Mouse (Mus musculus) adrenal gland, postnatal 14 days (tissue): ENCODE data around the gene Garnl3. TPM values are rescaled to one million over a fixed set of nuclear protein-coding genes. Genes with fewer than 3 reads are reported as not detected.
A peak's percentile ranks its signal among the peaks of the same experiment; 100 is the strongest.

Experiments used
- DNase-seq: peaks from one replicate; pipeline ENCODE4 v3.0.0; 2021; ENCODE audit warnings: mixed read lengths
- long read RNA-seq, 2 experiments: library from polyadenylated mRNA; stranded (forward); transcript quantifications; one replicate each; pipeline ENCODE4 v2.0.0; 2021
- total RNA-seq: library from RNA; stranded (reverse); gene quantifications from 2 replicates; pipeline ENCODE4 v1.2.3, GENCODE M21; 2021

The Garnl3 gene
- total RNA-seq, result 15.1 and 20.9 TPM in 2 replicates
- long read RNA-seq, experiment 1, partial matches to known transcripts, result 2 of 14 reads
- long read RNA-seq, experiment 1, other reads (novel, unspliced or antisense), result 12 of 14 reads
- long read RNA-seq, experiment 2, partial matches to known transcripts, result 3 of 20 reads
- long read RNA-seq, experiment 2, other reads (novel, unspliced or antisense), result 17 of 20 reads

- DNase-seq, result peak; percentile 81
These were observed at the start of gene Garnl3 for GRCm38 (mm10) chr2:33131500-33132092. Gene Garnl3, minus strand, starts transcription at chr2:33131654.

DNA sequence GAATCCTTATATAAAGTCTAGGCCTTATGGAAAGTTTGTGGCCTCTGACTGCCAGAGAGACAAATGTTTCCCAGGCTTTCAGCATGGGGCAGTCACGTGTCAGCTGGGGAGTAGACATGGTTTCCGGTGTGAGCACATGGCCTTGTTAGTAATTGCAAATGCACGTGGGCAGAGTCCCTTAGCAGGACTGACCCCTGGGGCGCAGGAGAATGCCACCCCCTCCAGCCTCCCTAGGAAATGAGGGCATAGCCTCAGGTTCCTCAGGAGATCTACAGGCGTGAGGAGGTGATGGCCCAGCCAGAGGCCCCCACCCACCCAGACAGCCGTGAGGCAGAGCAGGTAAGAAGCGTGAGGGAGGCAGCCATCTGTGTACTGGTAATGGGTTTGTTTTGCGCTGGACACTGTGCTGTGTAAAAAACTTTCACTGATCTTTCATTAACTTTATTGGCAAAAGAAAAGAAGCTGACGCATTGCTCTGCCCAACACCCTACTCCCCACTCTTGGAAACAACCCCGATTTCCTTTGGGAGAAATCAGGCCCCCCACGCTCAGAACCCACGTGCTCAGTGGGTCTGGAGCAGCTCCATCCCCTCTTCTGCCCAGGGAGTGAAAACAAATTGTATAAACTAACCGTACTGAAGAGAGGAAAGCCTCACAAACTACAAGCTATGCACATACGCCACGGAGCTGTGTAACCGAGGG, 48.6 kb upstream of the Garnl3 start:
- DNase-seq, result peak; percentile 64

GRCm38 (mm10) chr2:33179171-33179929, 47.9 kb upstream of the Garnl3 start:
- DNase-seq, result no peak

DNA sequence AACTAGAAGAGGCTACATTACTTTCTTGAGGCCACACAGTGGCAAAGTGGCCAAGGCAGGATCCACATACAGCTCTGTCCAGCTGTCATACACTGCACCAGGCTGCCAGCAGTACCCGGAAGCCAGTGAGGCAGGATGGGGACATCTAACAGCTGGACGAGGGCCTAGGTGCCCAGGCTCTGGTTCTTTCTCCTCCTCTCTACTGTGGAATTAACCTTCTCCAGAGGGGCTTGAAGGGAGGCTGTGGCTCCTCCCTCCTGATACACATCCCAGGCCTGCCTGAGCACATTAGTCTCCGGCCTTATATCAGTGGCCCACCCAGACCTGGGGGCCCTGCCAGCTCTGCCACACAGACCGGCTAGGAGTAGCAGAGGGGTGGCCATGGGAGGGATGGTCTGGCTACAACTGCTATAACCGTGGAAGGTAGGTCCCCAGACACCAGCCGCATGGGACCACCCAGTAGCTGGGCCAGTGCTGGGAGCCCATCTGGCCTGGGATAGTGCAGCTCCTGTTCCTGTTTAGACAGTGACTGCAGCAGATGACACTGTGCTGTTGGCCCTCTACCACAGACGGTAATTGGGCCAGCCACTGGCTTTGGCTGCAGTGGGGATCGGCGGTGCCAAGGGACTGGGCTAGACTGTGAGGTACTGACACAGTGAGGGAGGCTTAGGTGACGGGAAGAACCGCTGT, 46.9 kb upstream of the Garnl3 start:
- no peak for DNase-seq

GRCm38 (mm10) chr2:33177443-33178242, 46.2 kb upstream of the Garnl3 start:
- DNase-seq, result peak; percentile 42

DNA sequence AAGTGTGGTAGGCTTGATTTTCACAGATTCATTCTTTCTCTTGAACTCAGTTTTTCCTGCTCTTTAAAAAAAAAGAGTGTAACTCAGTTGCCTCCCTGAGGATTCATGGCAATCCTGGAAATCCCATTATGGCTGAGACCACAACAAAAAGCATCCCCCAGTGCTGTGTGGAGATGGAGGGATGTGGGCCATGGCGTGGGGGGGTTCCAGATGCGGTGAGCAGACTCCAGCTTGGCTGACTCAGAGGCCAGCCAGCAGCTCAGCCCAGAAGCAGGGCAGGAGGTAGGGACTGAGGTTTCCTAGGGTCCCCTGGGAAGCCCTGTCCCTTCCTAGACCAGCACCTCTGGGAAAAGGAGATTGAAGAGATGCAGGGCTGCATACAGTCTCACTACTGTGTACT, 45.5 kb upstream of the Garnl3 start:
- no peak for DNase-seq

- no peak for DNase-seq
These were observed 45.1 kb upstream of the Garnl3 start for GRCm38 (mm10) chr2:33176516-33176915.

GRCm38 (mm10) chr2:33173686-33174085, 42.2 kb upstream of the Garnl3 start:
- no peak for DNase-seq

- DNase-seq, result peak; percentile 54
These were observed 41.7 kb upstream of the Garnl3 start for GRCm38 (mm10) chr2:33173126-33173525.

DNA sequence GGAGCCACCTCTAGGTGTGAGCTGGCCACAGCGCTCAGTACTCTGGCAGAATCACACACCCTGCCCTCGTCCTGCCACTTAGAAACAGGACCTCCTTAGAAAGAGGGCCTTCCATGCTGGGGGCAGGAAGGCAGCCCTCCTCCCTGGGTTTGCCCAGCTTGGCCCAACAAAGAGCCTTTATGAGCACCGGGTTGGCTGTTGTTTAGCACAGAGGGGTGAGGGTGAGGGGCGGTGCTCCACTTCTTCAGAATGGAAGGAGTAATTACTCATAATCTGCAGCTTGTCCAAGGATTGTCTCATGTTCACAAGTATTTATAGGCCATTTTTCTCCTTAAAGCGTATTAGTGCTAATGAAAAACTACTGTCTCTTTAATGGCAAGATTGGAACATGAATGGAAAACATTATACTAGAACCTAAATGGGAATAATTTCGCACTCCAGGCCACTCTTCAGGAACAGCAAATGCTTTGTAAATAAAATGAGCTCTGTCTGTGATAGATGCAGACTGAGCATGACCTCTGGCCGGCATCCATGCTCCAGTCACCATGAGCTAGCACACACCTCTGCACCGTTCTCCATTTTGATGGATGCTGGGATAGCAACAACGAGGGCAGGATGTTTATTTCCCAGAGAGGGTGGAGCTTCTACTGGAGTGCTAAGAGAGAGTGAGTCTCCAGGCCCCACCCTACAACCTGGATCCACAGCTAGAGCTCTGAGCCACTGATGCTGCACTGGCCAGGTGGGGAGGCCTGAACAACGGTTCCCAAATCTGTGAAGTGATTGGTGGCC, 39.5 kb upstream of the Garnl3 start:
- no peak for DNase-seq

GRCm38 (mm10) chr2:33169445-33169844, 38.0 kb upstream of the Garnl3 start:
- no peak for DNase-seq

DNA sequence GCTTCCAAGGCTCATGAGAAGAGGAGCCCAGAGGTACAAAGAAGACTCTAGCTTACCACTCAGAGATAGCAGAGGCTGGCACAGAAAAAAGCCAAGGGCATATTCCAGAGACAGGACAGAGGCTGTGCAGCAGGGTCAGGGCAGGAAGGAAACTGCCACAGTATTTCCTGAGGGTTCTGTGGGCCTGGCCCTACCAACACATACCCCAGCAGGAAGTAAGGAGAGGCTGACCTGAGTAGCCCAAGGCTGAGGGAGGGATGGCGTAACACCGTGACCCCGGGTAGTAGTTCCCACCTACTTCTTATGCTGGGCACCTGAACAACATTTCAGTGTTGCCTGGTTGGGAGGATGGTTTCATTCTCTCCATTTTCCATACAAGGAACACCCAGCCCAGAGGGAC, 35.6 kb upstream of the Garnl3 start:
- DNase-seq, result no peak

DNA sequence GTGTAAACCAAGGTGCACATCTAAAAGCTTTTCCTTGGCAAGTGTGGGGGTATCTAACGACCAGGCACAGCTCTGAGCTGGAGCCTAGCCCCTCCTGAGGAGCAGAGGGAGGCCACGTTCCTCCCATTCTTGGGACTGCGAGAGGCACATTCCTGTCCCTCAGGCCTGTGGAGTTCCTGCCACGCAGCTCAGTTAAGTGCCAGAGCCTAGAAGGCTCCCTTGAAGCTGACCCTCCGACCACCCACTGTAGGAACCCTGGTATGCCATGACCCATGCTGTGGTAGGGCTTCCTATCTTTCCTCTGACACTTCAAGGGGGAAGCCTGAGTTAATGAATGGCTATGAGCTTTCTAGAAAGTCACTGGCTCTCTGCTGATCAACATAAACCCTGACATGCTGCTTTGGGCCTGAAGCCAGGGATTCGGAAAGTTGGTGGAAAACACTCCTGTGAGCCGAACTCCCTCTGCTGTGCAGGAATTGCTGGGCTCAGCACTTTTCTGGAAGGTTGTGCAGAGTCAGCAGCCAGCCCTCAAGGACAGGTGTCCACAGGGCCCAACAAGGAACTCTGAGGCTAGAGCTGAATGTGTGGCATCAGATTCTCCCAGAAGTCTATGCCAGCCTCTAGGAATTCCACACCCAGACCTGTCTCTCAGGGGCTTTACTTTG, 34.4 kb upstream of the Garnl3 start:
- peak; percentile 44 for DNase-seq

DNA sequence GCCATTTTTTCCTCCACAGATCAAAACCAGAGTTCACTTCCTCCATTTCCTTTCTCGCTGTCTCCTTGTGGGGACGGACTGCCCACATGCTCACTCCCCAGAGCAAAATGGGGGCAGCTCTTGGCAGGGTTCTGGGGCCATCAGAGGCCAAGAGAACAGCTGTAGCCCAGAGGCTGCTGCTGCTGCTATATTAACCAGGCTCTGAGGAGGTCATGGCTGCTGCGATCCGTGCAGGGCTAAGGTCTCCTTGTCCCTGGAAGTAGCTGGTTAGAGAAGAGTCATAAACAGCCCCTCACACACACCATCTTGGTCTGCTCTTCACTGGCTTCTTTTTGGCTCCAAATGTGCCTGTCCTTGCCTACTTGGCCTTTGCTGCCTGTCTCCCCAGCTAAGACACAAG, 33.8 kb upstream of the Garnl3 start:
- DNase-seq, result no peak

- peak; percentile 28 for DNase-seq
These were observed 33.2 kb upstream of the Garnl3 start for GRCm38 (mm10) chr2:33164646-33165045.

- DNase-seq, result no peak
These were observed 30.7 kb upstream of the Garnl3 start for GRCm38 (mm10) chr2:33162126-33162525.

GRCm38 (mm10) chr2:33160326-33160973, 29.0 kb upstream of the Garnl3 start:
- peak; percentile 61 for DNase-seq

- DNase-seq, result no peak
These were observed 28.1 kb upstream of the Garnl3 start for GRCm38 (mm10) chr2:33159593-33159992.

DNA sequence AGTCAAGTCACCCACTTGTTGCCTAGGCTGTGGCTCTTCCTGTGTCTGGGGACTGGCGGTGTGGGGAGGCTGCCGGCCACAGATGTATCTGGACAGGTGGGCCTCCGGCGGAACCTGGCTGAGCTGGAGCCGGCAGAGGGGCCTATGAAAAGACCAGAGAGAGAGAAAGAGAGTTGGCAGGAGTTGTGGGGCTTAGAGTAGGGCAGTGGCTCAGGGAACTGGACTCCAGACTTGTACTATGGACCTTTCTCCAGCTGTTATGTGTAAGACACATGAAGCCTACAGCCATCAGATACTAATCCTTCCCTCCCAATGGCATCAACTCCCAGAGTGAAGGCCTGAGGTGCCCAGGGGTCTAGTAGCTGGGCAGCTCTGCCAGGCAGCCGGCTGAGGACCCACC, 27.4 kb upstream of the Garnl3 start:
- DNase-seq, result no peak
